Mouse (Mus musculus) heart, embryonic 16.5 days (tissue): ENCODE data around the gene 9130213A22Rik. TPM values are rescaled to one million over a fixed set of nuclear protein-coding genes. Genes with fewer than 3 reads are reported as not detected.

Source experiments
- ATAC-seq: fragments of 200-750 bp; cut with Nextera tagmentation; replicated peaks from 2 replicates; pipeline ENCODE4 v1.8.0; 2017; ENCODE audit warnings: moderate number of reproducible peaks; ENCODE audit not compliant: insufficient read depth, low FRiP score; ENCODE audit errors: extremely low read depth
- H3K27ac ChIP-seq: fragments of 300-500 bp; sonication (generic); 2 replicates; pipeline ENCODE4 v1.5.1; 2014; ENCODE audit warnings: mild to moderate bottlenecking, low read length, control low read depth, moderate library complexity
- H3K27me3 ChIP-seq: fragments of 300-500 bp; sonication (generic); 2 replicates; pipeline ENCODE4 v1.6.1; 2014; ENCODE audit warnings: low read length, mixed read lengths; ENCODE audit not compliant: control insufficient read depth, insufficient read depth
- H3K36me3 ChIP-seq: fragments of 300-500 bp; sonication (generic); 2 replicates; pipeline ENCODE4 v1.6.1; 2014; ENCODE audit not compliant: control insufficient read depth, insufficient read depth
- H3K4me1 ChIP-seq: fragments of 300-500 bp; sonication (generic); 2 replicates; pipeline ENCODE4 v1.6.1; 2014; ENCODE audit warnings: low read length, mixed read lengths; ENCODE audit not compliant: control insufficient read depth, insufficient read depth
- H3K4me2 ChIP-seq: fragments of 300-500 bp; sonication (generic); 2 replicates; pipeline ENCODE4 v1.6.1; 2014; ENCODE audit warnings: low read depth, mild to moderate bottlenecking, control low read depth, low read length
- H3K4me3 ChIP-seq: fragments of 300-500 bp; sonication (generic); 2 replicates; pipeline ENCODE4 v1.5.1; 2014; ENCODE audit warnings: mild to moderate bottlenecking, control low read depth, low read length
- H3K9ac ChIP-seq: fragments of 300-500 bp; sonication (generic); 2 replicates; pipeline ENCODE4 v1.6.1; 2014; ENCODE audit warnings: low read length, control low read depth
- H3K9me3 ChIP-seq: fragments of 300-500 bp; sonication (generic); replicated peaks from 2 replicates; pipeline ENCODE4 v1.6.1; 2016; ENCODE audit warnings: low read length; ENCODE audit not compliant: control insufficient read depth
- WGBS: fragments of 180-500 bp; shearing (Covaris S2); extraction: QIAGEN DNeasy Blood & Tissue Kit; methylation state at CpG from one replicate; pipeline ENCODE4 v1.1.7; 2014; 5-methylcytosine and 5-hydroxymethylcytosine counted together
- polyA plus RNA-seq: library from polyadenylated mRNA; unstranded; fragments of >200 nt; fragmentation: Nextera tagmentation; extraction: Ambion mirVana; gene quantifications from 2 replicates; pipeline ENCODE4 v1.2.1, GENCODE M21; 2015

The 9130213A22Rik gene
- polyA plus RNA-seq, 1 experiment from 2014 or later: 0.41 TPM

GRCm38 (mm10) chr11:69125919-69126705, 3.7 kb upstream of the 9130213A22Rik start:
- Histone ChIP-seq H3K9me3 (no peaks in the 10 kb centered on the region), H3K27ac (no peak overlapping the region; the same call in 1 of the 2 replicates), H3K4me3 (peak overlapping the region; percentile 71), H3K4me1 (peaks cover 15% of the 10 kb centered on the region), H3K9ac (peak overlapping the region; percentile 75), H3K4me2 (peak overlapping the region; percentile 95), H3K36me3 (no peaks in the 10 kb centered on the region), H3K27me3 (no peaks in the 10 kb centered on the region)
- ATAC-seq: no peak
- WGBS: 19% methylated on average over 20 of the region's 20 CpGs

GRCm38 (mm10) chr11:69125852-69125918, 3.3 kb upstream of the 9130213A22Rik start, which contains the start of gene Aloxe3:
TSS of gene Aloxe3 (plus strand) at chr11:69125896.
- Histone ChIP-seq H3K9ac (peak within 1 kb of the TSS; percentile 75), H3K36me3 (no peaks in the 10 kb centered on the region), H3K9me3 (no peaks in the 10 kb centered on the region), H3K4me2 (peak within 1 kb of the TSS; percentile 95), H3K27me3 (no peaks in the 10 kb centered on the region), H3K4me1 (peaks cover 19% of the 10 kb centered on the region), H3K4me3 (peak within 1 kb of the TSS; percentile 71), H3K27ac (peak within 1 kb of the TSS; percentile 87)
- no peak for ATAC-seq
- WGBS: 3% methylated on average over 3 of the region's 3 CpGs

GRCm38 (mm10) chr11:69125041-69125851, 2.9 kb upstream of the 9130213A22Rik start:
- H3K27me3 ChIP-seq: no peaks in the 10 kb centered on the region
- peak overlapping the region; percentile 87 for H3K27ac ChIP-seq
- H3K4me2 ChIP-seq: peak overlapping the region; percentile 95
- peak overlapping the region; percentile 75 for H3K9ac ChIP-seq
- H3K4me3 ChIP-seq: peak overlapping the region; percentile 71
- no peaks in the 10 kb centered on the region for H3K36me3 ChIP-seq
- no peaks in the 10 kb centered on the region for H3K9me3 ChIP-seq
- H3K4me1 ChIP-seq: peaks cover 23% of the 10 kb centered on the region
- peak; percentile 1; the same call in 1 of the 2 replicates for ATAC-seq
- WGBS: under 1% methylated on average over 24 of the region's 24 CpGs

GRCm38 (mm10) chr11:69124498-69124847, 2.1 kb upstream of the 9130213A22Rik start:
- ATAC-seq: no peak; the same call in 1 of the 2 replicates
- peak overlapping the region; percentile 83 for H3K4me2 ChIP-seq
- no peaks in the 10 kb centered on the region for H3K36me3 ChIP-seq
- no peak overlapping the region for H3K27ac ChIP-seq
- WGBS: under 1% methylated on average over 3 of the region's 3 CpGs
- H3K9me3 ChIP-seq: no peaks in the 10 kb centered on the region
- no peak overlapping the region for H3K9ac ChIP-seq
- peak overlapping the region; percentile 72 for H3K4me3 ChIP-seq
- H3K27me3 ChIP-seq: no peaks in the 10 kb centered on the region
- peaks cover 29% of the 10 kb centered on the region for H3K4me1 ChIP-seq

GRCm38 (mm10) chr11:69123693-69124497, 1.5 kb upstream of the 9130213A22Rik start:
- H3K4me2 ChIP-seq: peak overlapping the region; percentile 83
- no peaks in the 10 kb centered on the region for H3K27me3 ChIP-seq
- peak overlapping the region; percentile 78 for H3K9ac ChIP-seq
- H3K36me3 ChIP-seq: no peaks in the 10 kb centered on the region
- peaks cover 34% of the 10 kb centered on the region for H3K4me1 ChIP-seq
- peak overlapping the region; percentile 93 for H3K27ac ChIP-seq
- ATAC-seq: peak; percentile 47
- under 1% methylated on average over 31 of the region's 31 CpGs for WGBS
- H3K4me3 ChIP-seq: peak overlapping the region; percentile 72
- no peaks in the 10 kb centered on the region for H3K9me3 ChIP-seq

GRCm38 (mm10) chr11:69123056-69123692, 785 bp upstream of the 9130213A22Rik start:
- WGBS: under 1% methylated on average over 29 of the region's 29 CpGs
- peak overlapping the region; percentile 81 for H3K9ac ChIP-seq
- peak overlapping the region; percentile 83 for H3K4me2 ChIP-seq
- ATAC-seq: peak; percentile 0; the same call in 1 of the 2 replicates
- no peaks in the 10 kb centered on the region for H3K27me3 ChIP-seq
- H3K9me3 ChIP-seq: no peaks in the 10 kb centered on the region
- peaks cover 35% of the 10 kb centered on the region for H3K4me1 ChIP-seq
- peak overlapping the region; percentile 72 for H3K4me3 ChIP-seq
- no peaks in the 10 kb centered on the region for H3K36me3 ChIP-seq
- peak overlapping the region; percentile 93 for H3K27ac ChIP-seq

- Histone ChIP-seq H3K4me1 (peaks cover 39% of the 10 kb centered on the region), H3K36me3 (no peaks in the 10 kb centered on the region), H3K4me2 (peak overlapping the region; percentile 83), H3K4me3 (peak overlapping the region; percentile 72), H3K9ac (peak overlapping the region; percentile 81), H3K9me3 (no peaks in the 10 kb centered on the region), H3K27ac (peak overlapping the region; percentile 93), H3K27me3 (no peaks in the 10 kb centered on the region)
- ATAC-seq: no peak
- 1% methylated on average over 31 of the region's 32 CpGs for WGBS
Observed at GRCm38 (mm10) chr11:69121741-69122335, 551 bp downstream of the 9130213A22Rik start.

- Histone ChIP-seq H3K9ac (peak overlapping the region; percentile 81), H3K27ac (peak overlapping the region; percentile 93), H3K36me3 (no peaks in the 10 kb centered on the region), H3K27me3 (no peaks in the 10 kb centered on the region), H3K9me3 (no peaks in the 10 kb centered on the region), H3K4me2 (peak overlapping the region; percentile 83), H3K4me1 (peaks cover 35% of the 10 kb centered on the region), H3K4me3 (peak overlapping the region; percentile 72)
- ATAC-seq: no peak
- 2% methylated on average over 33 of the region's 33 CpGs for WGBS
Observed at GRCm38 (mm10) chr11:69121001-69121740, 1.2 kb downstream of the 9130213A22Rik start.
